Mouse (Mus musculus) hindbrain, embryonic 13.5 days (tissue): ENCODE results near the gene Pilrb2. TPM values are rescaled to one million over a fixed set of nuclear protein-coding genes. Genes with fewer than 3 reads are reported as not detected.

Source experiments
- ATAC-seq: fragments of 200-750 bp; cut with Nextera tagmentation; 2 replicates; pipeline ENCODE4 v1.8.0; 2017; ENCODE audit warnings: moderate TSS enrichment; ENCODE audit not compliant: low FRiP score
- H3K27ac ChIP-seq: fragments of 300-500 bp; sonication (generic); 2 replicates; pipeline ENCODE4 v1.5.1; 2015; ENCODE audit warnings: inconsistent platforms, mild to moderate bottlenecking, moderate library complexity
- H3K27me3 ChIP-seq: fragments of 300-500 bp; sonication (generic); 2 replicates; pipeline ENCODE4 v1.6.1; 2015; ENCODE audit warnings: mild to moderate bottlenecking, inconsistent platforms
- H3K36me3 ChIP-seq: fragments of 300-500 bp; sonication (generic); 2 replicates; pipeline ENCODE4 v1.6.1; 2015; ENCODE audit warnings: mild to moderate bottlenecking, inconsistent platforms
- H3K4me1 ChIP-seq: fragments of 300-500 bp; sonication (generic); replicated peaks from 2 replicates; pipeline ENCODE4 v1.6.1; 2015; ENCODE audit warnings: inconsistent platforms
- H3K4me2 ChIP-seq: fragments of 300-500 bp; sonication (generic); 2 replicates; pipeline ENCODE4 v1.6.1; 2015; ENCODE audit warnings: inconsistent platforms, mild to moderate bottlenecking, moderate library complexity
- H3K4me3 ChIP-seq: fragments of 300-500 bp; sonication (generic); 2 replicates; pipeline ENCODE4 v1.5.1; 2015; ENCODE audit warnings: mild to moderate bottlenecking, inconsistent platforms
- H3K9ac ChIP-seq: fragments of 300-500 bp; sonication (generic); 2 replicates; pipeline ENCODE4 v1.6.1; 2015; ENCODE audit warnings: mild to moderate bottlenecking, inconsistent platforms
- H3K9me3 ChIP-seq: fragments of 300-500 bp; sonication (generic); 2 replicates; pipeline ENCODE4 v1.6.1; 2016; ENCODE audit warnings: inconsistent platforms
- WGBS: fragments of 180-500 bp; shearing (Covaris S2); methylation state at CpG from one replicate; pipeline ENCODE4 v1.1.7; 2015; 5-methylcytosine and 5-hydroxymethylcytosine counted together
- polyA plus RNA-seq: library from polyadenylated mRNA; unstranded; fragments of >200 nt; fragmentation: Nextera tagmentation; extraction: Ambion mirVana; gene quantifications from 2 replicates; pipeline ENCODE4 v1.2.1, GENCODE M21; 2015

Gene Pilrb2
- polyA plus RNA-seq, 1 experiment from 2014 or later = not detected

- H3K9me3 ChIP-seq = no peaks in the 10 kb centered on the region
- H3K4me2 ChIP-seq = no peak overlapping the region
- no peak overlapping the region for H3K27ac ChIP-seq
- H3K9ac ChIP-seq = no peak overlapping the region
- H3K27me3 ChIP-seq = no peaks in the 10 kb centered on the region
- 86% methylated on average over 6 of the region's 6 CpGs for WGBS
- no peaks in the 10 kb centered on the region for H3K4me1 ChIP-seq
- no peaks in the 10 kb centered on the region for H3K36me3 ChIP-seq
- no peak overlapping the region for H3K4me3 ChIP-seq
- no peak for ATAC-seq
Measured at GRCm38 (mm10) chr5:137828694-137829093, 42.9 kb downstream of the Pilrb2 start.

- Histone ChIP-seq H3K36me3 (no peaks in the 10 kb centered on the region), H3K9me3 (no peaks in the 10 kb centered on the region), H3K9ac (no peak overlapping the region), H3K4me1 (no peaks in the 10 kb centered on the region), H3K27me3 (no peaks in the 10 kb centered on the region), H3K27ac (no peak overlapping the region), H3K4me3 (no peak overlapping the region), H3K4me2 (no peak overlapping the region)
- ATAC-seq = no peak
- WGBS = 73% methylated on average over 7 of the region's 7 CpGs
Measured at GRCm38 (mm10) chr5:137826421-137826820, 45.2 kb downstream of the Pilrb2 start.

- Histone ChIP-seq H3K36me3 (no peaks in the 10 kb centered on the region), H3K4me1 (no peaks in the 10 kb centered on the region), H3K27ac (no peak overlapping the region), H3K4me3 (no peak overlapping the region), H3K27me3 (no peaks in the 10 kb centered on the region), H3K4me2 (no peak overlapping the region), H3K9me3 (no peaks in the 10 kb centered on the region), H3K9ac (no peak overlapping the region)
- 93% methylated on average over 2 of the region's 2 CpGs for WGBS
- no peak for ATAC-seq
Measured at GRCm38 (mm10) chr5:137825971-137826370, 45.6 kb downstream of the Pilrb2 start.

GRCm38 (mm10) chr5:137825030-137825429, 46.6 kb downstream of the Pilrb2 start:
- Histone ChIP-seq H3K27me3 (no peaks in the 10 kb centered on the region), H3K4me3 (no peak overlapping the region), H3K36me3 (no peaks in the 10 kb centered on the region), H3K9me3 (no peaks in the 10 kb centered on the region), H3K27ac (no peak overlapping the region), H3K4me2 (no peak overlapping the region), H3K4me1 (no peaks in the 10 kb centered on the region), H3K9ac (no peak overlapping the region)
- ATAC-seq = no peak
- WGBS = 89% methylated on average over 3 of the region's 3 CpGs

- no peak overlapping the region for H3K27ac ChIP-seq
- H3K4me2 ChIP-seq = no peak overlapping the region
- WGBS = 95% methylated on average over 6 of the region's 6 CpGs
- H3K9me3 ChIP-seq = no peaks in the 10 kb centered on the region
- no peak overlapping the region for H3K9ac ChIP-seq
- H3K4me1 ChIP-seq = no peaks in the 10 kb centered on the region
- H3K36me3 ChIP-seq = no peaks in the 10 kb centered on the region
- H3K4me3 ChIP-seq = no peak overlapping the region
- ATAC-seq = no peak
- H3K27me3 ChIP-seq = no peaks in the 10 kb centered on the region
Measured at GRCm38 (mm10) chr5:137823455-137824045, 48.1 kb downstream of the Pilrb2 start.

- H3K36me3 ChIP-seq = no peaks in the 10 kb centered on the region
Measured at GRCm38 (mm10) chr5:137822602-137823001, 49.0 kb downstream of the Pilrb2 start.

GRCm38 (mm10) chr5:137822126-137822525, 49.5 kb downstream of the Pilrb2 start:
- WGBS = 67% methylated on average over 4 of the region's 4 CpGs
- no peak overlapping the region for H3K27ac ChIP-seq

More at GRCm38 (mm10) chr5:137822602-137823001, 49.0 kb downstream of the Pilrb2 start:
- WGBS = 89% methylated on average over 1 of the region's 1 CpGs
- ATAC-seq = no peak
- Histone ChIP-seq H3K9me3 (no peaks in the 10 kb centered on the region), H3K27ac (no peak overlapping the region), H3K9ac (no peak overlapping the region), H3K27me3 (no peaks in the 10 kb centered on the region), H3K4me1 (no peaks in the 10 kb centered on the region), H3K4me3 (no peak overlapping the region), H3K4me2 (no peak overlapping the region)

GRCm38 (mm10) chr5:137817466-137818222, 54.0 kb downstream of the Pilrb2 start:
- no peak overlapping the region for H3K4me3 ChIP-seq
- H3K27me3 ChIP-seq = no peaks in the 10 kb centered on the region
- 82% methylated on average over 4 of the region's 4 CpGs for WGBS
- no peak overlapping the region for H3K9ac ChIP-seq
- no peak for ATAC-seq
- H3K4me1 ChIP-seq = no peaks in the 10 kb centered on the region
- no peak overlapping the region for H3K27ac ChIP-seq
- H3K9me3 ChIP-seq = no peaks in the 10 kb centered on the region
- H3K36me3 ChIP-seq = no peaks in the 10 kb centered on the region
- H3K4me2 ChIP-seq = no peak overlapping the region

More at GRCm38 (mm10) chr5:137822126-137822525, 49.5 kb downstream of the Pilrb2 start:
- ATAC-seq = no peak
- no peaks in the 10 kb centered on the region for H3K27me3 ChIP-seq
- H3K9ac ChIP-seq = no peak overlapping the region
- no peak overlapping the region for H3K4me3 ChIP-seq
- H3K36me3 ChIP-seq = no peaks in the 10 kb centered on the region
- H3K4me2 ChIP-seq = no peak overlapping the region
- no peaks in the 10 kb centered on the region for H3K9me3 ChIP-seq
- H3K4me1 ChIP-seq = no peaks in the 10 kb centered on the region

Other genes starting within 250 kb of the Pilrb2 start
- 0.17 and 0.21 TPM in 2 replicates for gene Fbxo24, start 242.8 kb downstream of the Pilrb2 start, polyA plus RNA-seq
- 19.9 and 23.4 TPM in 2 replicates for gene Lrch4, start 242.7 kb downstream of the Pilrb2 start, polyA plus RNA-seq
- 7.9 and 8.9 TPM in 2 replicates for gene Gm20605, start 242.6 kb downstream of the Pilrb2 start, polyA plus RNA-seq
- gene Sap25, start 230.5 kb downstream of the Pilrb2 start, polyA plus RNA-seq = 4.8 and 5.2 TPM in 2 replicates
- 0.09 and 0.16 TPM in 2 replicates for gene Irs3, start 226.1 kb downstream of the Pilrb2 start, polyA plus RNA-seq
- 15.6 and 16.4 TPM in 2 replicates for gene Agfg2, start 187.1 kb downstream of the Pilrb2 start, polyA plus RNA-seq
- 32.9 and 34.1 TPM in 2 replicates for gene Nyap1, start 130.2 kb downstream of the Pilrb2 start, polyA plus RNA-seq
- gene Tsc22d4, start 126.1 kb downstream of the Pilrb2 start, polyA plus RNA-seq = 61.1 and 62.5 TPM in 2 replicates
- 40.6 and 44.1 TPM in 2 replicates for gene Ppp1r35, start 93.0 kb downstream of the Pilrb2 start, polyA plus RNA-seq
- 10.7 and 11.1 TPM in 2 replicates for gene Mepce, start 84.2 kb downstream of the Pilrb2 start, polyA plus RNA-seq
- 10.6 and 12.3 TPM in 2 replicates for gene Zcwpw1, start 84.0 kb downstream of the Pilrb2 start, polyA plus RNA-seq
- gene Pilra, start 35.5 kb downstream of the Pilrb2 start, polyA plus RNA-seq = 0.25 and 0.44 TPM in 2 replicates
- gene Pilrb1, start 13.7 kb downstream of the Pilrb2 start, polyA plus RNA-seq = not detected in 2 replicates
- gene Cyp3a13, start 49.8 kb upstream of the Pilrb2 start, polyA plus RNA-seq = not detected in 2 replicates
- 0.77 and 0.83 TPM in 2 replicates for gene Gjc3, start 91.3 kb upstream of the Pilrb2 start, polyA plus RNA-seq
- not detected in 2 replicates for gene Azgp1, start 109.7 kb upstream of the Pilrb2 start, polyA plus RNA-seq
- not detected in 2 replicates for gene Smok3a, start 149.4 kb upstream of the Pilrb2 start, polyA plus RNA-seq
- not detected in 2 replicates for gene Smok3b, start 149.6 kb upstream of the Pilrb2 start, polyA plus RNA-seq
- not detected in 2 replicates for gene Smok3c, start 181.4 kb upstream of the Pilrb2 start, polyA plus RNA-seq
- 27.1 and 27.2 TPM in 2 replicates for gene Zkscan1, start 213.3 kb upstream of the Pilrb2 start, polyA plus RNA-seq
- 102 and 113 TPM in 2 replicates for gene Zscan21, start 245.1 kb upstream of the Pilrb2 start, polyA plus RNA-seq